Mouse (Mus musculus): Measurements from ENCODE around the gene 1700021F05Rik. TPM values are rescaled to one million over a fixed set of nuclear protein-coding genes. Genes with fewer than 3 reads are reported as not detected.

The 1700021F05Rik gene
- polyA plus RNA-seq (2017; shearing (Covaris generic)) = 10 to 100 TPM; 27.3 to 34.2 TPM

DNA sequence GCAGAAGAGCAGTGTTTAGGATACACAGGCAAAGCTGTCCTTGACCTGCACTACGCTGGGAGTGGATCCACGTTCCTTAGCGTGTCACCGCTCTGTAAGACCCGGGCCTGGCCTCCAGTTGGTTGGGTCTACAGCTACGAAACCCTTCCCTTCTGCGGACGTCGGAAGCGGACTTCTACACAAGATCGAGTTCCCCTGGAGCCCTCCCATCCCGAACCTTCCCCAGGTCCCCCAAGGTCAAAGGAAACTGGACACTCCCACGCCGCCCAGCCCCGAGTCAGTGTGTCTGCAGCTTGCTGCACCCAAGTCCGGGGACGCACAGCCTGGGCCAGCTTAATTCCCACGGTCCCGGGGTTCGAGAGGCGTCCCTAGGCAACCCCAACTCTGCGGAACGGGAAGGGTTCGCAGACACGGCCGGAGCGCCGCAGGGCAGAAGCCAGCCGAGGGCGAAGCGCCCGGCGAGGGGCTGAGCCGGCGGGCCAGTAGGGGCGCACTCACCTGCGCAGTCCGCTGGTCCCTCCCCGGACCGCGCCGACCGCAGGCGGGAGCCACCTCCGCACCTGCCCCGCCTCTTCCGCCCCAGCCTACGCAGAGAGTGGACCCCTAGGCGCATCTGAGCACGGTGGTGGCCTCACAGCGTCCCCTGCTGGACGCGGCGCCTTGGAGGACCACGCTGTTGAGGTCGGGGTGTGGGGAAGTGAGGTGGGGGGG lies at the start of gene 1700021F05Rik:
Gene 1700021F05Rik, minus strand, starts transcription at position 553 of the 711 bp plus-strand sequence.
- ATAC-seq = peak; percentile 95

GRCm38 (mm10) chr10:43588470-43589177 lies 47.8 kb upstream of the 1700021F05Rik start:
- no peak for ATAC-seq

DNA sequence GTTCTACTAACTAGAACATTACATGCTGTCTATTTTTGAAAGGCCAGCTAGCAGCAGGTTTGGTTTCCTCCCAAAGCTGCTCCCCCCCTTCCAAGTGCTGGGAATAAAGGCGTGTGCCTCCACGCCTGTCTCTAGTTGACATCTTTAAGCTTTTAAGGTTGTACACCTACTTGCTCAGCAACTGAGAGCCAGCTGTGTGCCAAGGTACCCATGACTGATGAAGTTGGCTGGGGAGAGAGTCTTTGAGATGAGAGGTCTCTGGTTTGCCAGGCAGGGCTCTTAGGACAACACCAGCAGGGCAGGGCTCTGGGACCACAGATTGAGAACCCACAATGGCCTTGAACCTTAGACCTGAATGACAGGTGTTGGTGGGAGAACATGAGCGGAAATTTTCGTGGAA lies 43.7 kb upstream of the 1700021F05Rik start:
- no peak for ATAC-seq

DNA sequence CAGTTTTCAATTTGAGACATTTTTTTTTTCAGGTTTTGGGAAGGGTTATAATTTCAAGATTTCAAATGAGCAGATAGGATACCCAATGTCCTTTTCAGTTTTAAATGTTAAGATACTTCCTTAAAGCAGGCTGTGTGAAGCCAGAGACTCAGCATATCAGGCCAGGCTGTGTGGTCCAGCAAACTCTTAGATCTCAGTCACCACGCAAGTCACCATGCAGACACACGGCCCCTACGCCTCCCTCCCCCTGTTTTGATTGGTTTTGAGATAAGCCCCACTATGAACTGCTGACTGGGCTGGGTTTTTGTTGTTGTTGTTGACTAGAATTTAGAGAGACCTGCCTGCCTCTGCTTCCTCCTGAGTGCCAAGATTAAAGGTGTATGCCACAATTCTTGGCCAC lies 40.5 kb upstream of the 1700021F05Rik start:
- ATAC-seq = no peak

DNA sequence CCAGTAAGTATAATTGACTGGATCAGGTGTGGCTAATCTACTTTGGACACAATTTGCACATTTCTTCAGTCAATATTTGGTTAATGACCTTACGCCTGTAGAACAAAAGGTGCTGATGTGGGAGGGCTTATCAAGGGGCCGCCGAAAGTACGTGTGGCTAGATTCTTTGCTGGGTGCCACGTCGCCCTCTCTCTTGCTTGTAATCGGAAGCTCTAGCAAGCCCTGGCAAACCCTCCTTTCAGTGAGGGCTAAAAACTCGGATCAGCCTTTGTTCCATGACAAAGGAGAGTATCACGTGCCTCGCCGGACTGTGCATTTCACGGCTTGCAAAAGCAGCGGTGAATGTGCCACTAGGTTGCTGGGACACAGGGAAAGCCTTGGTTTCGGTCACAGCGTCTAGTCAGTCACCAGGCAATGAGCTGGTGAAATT lies 39.9 kb upstream of the 1700021F05Rik start:
- ATAC-seq = no peak

GRCm38 (mm10) chr10:43579381-43580261 lies 38.8 kb upstream of the 1700021F05Rik start:
- ATAC-seq = no peak

- ATAC-seq = peak; percentile 28
Observed at GRCm38 (mm10) chr10:43578754-43579380, 38.1 kb upstream of the 1700021F05Rik start.

DNA sequence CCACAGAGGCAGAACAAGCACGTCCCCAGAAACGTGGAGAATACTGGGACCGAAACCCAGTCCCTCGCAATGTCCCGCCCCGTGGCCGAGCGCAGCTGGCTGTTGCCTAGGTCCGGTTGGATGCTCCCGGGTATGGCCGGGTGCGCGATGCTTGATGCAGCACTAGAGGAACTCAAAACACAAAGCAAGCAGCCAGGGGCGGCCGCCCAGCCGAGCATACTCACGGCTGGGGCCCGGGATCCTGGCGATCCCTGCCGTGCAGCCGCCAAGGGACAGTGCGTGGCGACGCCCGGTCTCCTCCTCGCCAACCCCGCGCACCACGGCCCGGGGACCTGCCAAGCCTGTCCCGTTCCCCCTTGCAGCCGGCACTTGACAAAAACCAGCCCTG lies 37.6 kb upstream of the 1700021F05Rik start:
- no peak for ATAC-seq

DNA sequence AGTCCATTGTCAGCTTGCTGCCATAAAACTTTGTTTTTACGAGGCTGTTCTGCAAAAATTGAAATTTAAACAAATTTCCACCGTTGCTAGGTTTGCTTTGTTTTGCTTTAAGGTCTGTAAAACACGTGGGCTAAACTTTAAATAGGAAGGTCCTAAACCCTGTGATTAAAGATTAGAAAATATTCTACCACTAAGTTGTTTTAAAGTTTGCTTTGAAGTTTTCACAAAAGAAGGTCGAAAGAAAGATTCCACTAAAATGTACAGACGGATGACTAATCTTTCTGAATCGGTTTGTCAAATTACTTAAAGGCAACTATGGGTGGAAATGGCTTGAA lies 37.2 kb upstream of the 1700021F05Rik start, which contains the start of gene Cd24a:
Gene Cd24a, plus strand, starts transcription at position 288 of the 335 bp plus-strand sequence.
- ATAC-seq = no peak

- no peak for ATAC-seq
Observed at GRCm38 (mm10) chr10:43577299-43577996, 36.7 kb upstream of the 1700021F05Rik start.

- ATAC-seq = no peak
Observed at GRCm38 (mm10) chr10:43574956-43575355, 34.2 kb upstream of the 1700021F05Rik start.

- no peak for ATAC-seq
Observed at GRCm38 (mm10) chr10:43574352-43574751, 33.6 kb upstream of the 1700021F05Rik start.

DNA sequence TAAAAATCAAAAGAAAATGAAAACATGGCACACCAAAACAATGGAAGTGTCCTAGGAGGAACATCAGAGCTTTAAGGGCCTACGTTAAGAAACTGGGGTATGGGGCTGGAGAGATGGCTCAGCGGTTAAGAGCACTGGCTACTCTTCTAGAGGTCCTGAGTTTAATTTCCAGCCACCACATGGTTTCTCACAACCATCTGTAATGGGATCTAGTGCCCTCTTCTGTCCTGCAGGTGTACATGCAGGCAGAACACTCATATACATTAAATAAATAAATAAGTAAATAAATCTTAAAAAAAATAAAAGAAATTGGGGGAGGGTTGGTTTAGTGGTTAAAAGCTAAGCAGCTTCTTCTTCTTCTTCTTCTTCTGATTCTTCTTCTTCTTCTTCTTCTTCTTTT lies 20.5 kb upstream of the 1700021F05Rik start:
- ATAC-seq = no peak

DNA sequence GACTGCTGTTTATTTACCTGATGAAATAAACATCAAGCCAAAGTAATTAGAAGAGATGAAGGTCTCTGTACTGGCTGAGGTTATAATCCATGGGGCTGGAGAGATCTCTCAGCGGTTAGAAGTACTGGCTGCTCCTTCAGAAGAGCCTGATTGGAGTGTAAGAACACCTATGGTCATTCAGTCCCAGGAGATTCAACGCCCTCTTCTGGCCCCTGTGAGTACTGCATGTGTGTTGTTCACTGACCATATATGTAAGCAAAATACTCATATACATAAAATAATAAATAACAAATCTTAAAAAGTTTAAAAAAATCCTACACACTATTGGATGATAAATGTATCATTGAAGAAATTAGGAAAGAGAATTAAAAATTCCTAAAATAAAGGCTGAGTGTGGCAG lies 20.0 kb upstream of the 1700021F05Rik start:
- no peak for ATAC-seq

GRCm38 (mm10) chr10:43559313-43559712 lies 18.5 kb upstream of the 1700021F05Rik start:
- no peak for ATAC-seq

DNA sequence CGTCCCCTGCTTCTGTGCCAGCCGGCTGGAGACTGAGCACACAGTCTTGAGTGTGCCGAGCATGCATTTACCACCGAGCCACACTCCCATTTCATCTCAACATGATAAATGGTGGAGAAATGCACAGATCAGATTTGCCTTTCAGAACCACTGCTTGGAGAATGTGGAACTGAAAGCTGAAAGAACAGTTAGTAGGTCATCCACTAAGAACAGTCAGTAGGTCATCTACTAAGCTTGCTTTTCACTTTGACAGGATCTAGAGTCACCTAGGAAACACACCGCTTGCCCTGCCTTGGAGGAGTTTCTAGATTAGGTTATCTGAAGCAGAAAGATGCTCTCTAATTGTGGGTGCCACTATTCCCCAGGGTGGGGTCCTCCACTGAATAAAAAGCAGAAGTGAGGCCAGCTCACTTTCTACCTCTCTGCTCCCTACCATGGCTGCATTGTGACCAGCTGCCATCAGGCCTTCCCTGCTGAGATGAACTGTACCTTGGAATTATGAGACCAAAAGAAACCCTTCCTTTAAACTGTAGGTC lies 16.9 kb upstream of the 1700021F05Rik start:
- no peak for ATAC-seq

- ATAC-seq = no peak
Observed at GRCm38 (mm10) chr10:43551388-43551787, 10.6 kb upstream of the 1700021F05Rik start.

- ATAC-seq = no peak
Observed at GRCm38 (mm10) chr10:43550923-43551322, 10.1 kb upstream of the 1700021F05Rik start.

DNA sequence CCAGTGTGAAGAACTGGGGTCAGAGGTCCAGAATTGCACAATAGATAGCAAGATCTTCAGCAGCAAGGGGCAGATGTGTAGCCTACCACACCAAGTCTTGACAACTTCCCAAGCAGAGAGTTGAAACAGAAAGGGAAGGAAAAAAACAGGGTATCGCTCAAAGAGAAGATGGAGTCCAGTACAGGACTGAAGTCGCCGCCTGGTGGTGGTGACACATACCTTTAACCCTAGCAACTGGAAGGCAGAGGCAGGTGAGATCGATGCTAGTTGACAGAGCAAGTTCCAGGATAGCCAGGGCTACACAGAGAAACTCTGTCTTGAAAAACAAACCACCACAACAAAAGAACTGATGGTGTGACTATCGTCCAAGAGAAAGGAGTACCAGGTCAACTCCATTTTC lies 8.6 kb upstream of the 1700021F05Rik start:
- no peak for ATAC-seq

GRCm38 (mm10) chr10:43541153-43541544 lies 355 bp upstream of the 1700021F05Rik start:
- no peak for ATAC-seq

DNA sequence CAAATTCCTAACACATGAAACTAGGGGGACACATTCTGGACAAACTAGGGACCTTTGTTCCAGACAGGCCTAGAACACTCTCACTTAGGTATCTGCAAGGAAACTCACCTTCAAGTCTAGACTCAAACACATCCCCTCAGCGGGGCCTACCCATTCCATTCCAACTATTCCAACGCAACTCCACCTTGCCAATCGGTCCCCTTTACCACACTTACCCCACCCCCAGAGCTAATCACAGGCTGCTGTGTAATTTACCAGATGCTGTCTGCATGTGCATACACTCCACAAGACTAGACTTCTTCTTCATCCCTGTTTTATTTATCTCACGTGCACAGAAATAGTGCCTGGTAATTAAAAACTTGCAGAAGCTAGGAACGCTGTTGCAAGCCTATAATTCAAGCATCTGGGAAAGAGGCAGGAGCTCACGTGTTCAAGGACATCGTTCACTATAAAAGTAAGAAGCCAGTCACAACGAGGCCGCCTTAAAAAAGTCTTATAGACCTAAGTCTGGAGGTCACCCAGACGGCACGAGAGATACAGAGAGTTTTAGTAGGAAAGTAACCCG lies 966 bp downstream of the 1700021F05Rik start:
- ATAC-seq = no peak

All from activated CD4-positive, CD25-positive, alpha-beta regulatory T cell, adult 4 months (primary cell).